Mouse (Mus musculus) lung, embryonic 16.5 days (tissue): ENCODE measurements at regions not wholly inside any gene's neighbourhood (a gene's known extent, or its start where the extent isn't known, plus 50 kb on each side); places are given as distances from the start of the nearest gene placed in this dataset.
"Not testable (repeated sequence)": the region's sequence is repeated elsewhere in the genome, so short reads cannot be mapped to it uniquely, and the experiment has no call there.

ENCODE experiments used
- ATAC-seq: fragments of 200-750 bp; cut with Nextera tagmentation; 2 replicates; pipeline ENCODE4 v1.8.0; 2017; ENCODE audit warnings: low read depth, mild to moderate bottlenecking, moderate library complexity
- H3K27ac ChIP-seq: fragments of 300-500 bp; sonication (generic); 2 replicates; pipeline ENCODE4 v1.5.1; 2014; ENCODE audit warnings: mild to moderate bottlenecking, control low read depth, low read length
- H3K27me3 ChIP-seq: fragments of 300-500 bp; sonication (generic); 2 replicates; pipeline ENCODE4 v1.6.1; 2014; ENCODE audit warnings: low read depth, low read length, mixed read lengths; ENCODE audit not compliant: control insufficient read depth, insufficient read depth
- H3K36me3 ChIP-seq: fragments of 300-500 bp; sonication (generic); 2 replicates; pipeline ENCODE4 v1.6.1; 2014; ENCODE audit warnings: low read length; ENCODE audit not compliant: control insufficient read depth, insufficient read depth
- H3K4me1 ChIP-seq: fragments of 300-500 bp; sonication (generic); replicated peaks from 2 replicates; pipeline ENCODE4 v1.6.1; 2014; ENCODE audit warnings: low read length, mixed read lengths; ENCODE audit not compliant: control insufficient read depth, insufficient read depth
- H3K4me2 ChIP-seq: fragments of 300-500 bp; sonication (generic); 2 replicates; pipeline ENCODE4 v1.6.1; 2014; ENCODE audit warnings: low read depth, low read length, control low read depth
- H3K4me3 ChIP-seq: fragments of 300-500 bp; sonication (generic); 2 replicates; pipeline ENCODE4 v1.5.1; 2014; ENCODE audit warnings: mild to moderate bottlenecking, low read length, control low read depth
- H3K9ac ChIP-seq: fragments of 300-500 bp; sonication (generic); 2 replicates; pipeline ENCODE4 v1.6.1; 2014; ENCODE audit warnings: low read length, control low read depth
- H3K9me3 ChIP-seq: fragments of 300-500 bp; sonication (generic); 2 replicates; pipeline ENCODE4 v1.6.1; 2016; ENCODE audit warnings: low read length; ENCODE audit not compliant: control insufficient read depth
- WGBS: fragments of 180-500 bp; shearing (Covaris S2); extraction: QIAGEN DNeasy Blood & Tissue Kit; methylation state at CpG from one replicate; pipeline ENCODE4 v1.1.7; 2014; 5-methylcytosine and 5-hydroxymethylcytosine counted together

- Histone ChIP-seq H3K9ac (no peak overlapping the region), H3K27ac (no peak overlapping the region), H3K4me2 (no peak overlapping the region), H3K36me3 (no peaks in the 10 kb centered on the region), H3K27me3 (no peaks in the 10 kb centered on the region), H3K4me1 (no peaks in the 10 kb centered on the region), H3K4me3 (no peak overlapping the region), H3K9me3 (peaks cover 5% of the 10 kb centered on the region; the same call in 1 of the 2 replicates)
- whole genome bisulfite sequencing, result 72% methylated on average over 7 of the region's 7 CpGs
- no peak for ATAC-seq
Observed at GRCm38 (mm10) chr3:101224091-101224490, 63.6 kb downstream of the Cd2 start.

GRCm38 (mm10) chr3:101219897-101220296 is 67.8 kb downstream of the Cd2 start:
- H3K4me1 ChIP-seq, result no peaks in the 10 kb centered on the region
- ATAC-seq, result no peak
- H3K9ac ChIP-seq, result no peak overlapping the region
- no peaks in the 10 kb centered on the region for H3K36me3 ChIP-seq
- no peak overlapping the region for H3K27ac ChIP-seq
- H3K4me2 ChIP-seq, result no peak overlapping the region
- 88% methylated on average over 2 of the region's 2 CpGs for WGBS
- no peak overlapping the region for H3K4me3 ChIP-seq
- H3K27me3 ChIP-seq, result no peaks in the 10 kb centered on the region
- peaks cover 5% of the 10 kb centered on the region; the same call in 1 of the 2 replicates for H3K9me3 ChIP-seq

- ATAC-seq, result no peak
Observed at GRCm38 (mm10) chr3:101216711-101217110, 71.0 kb downstream of the Cd2 start.

GRCm38 (mm10) chr3:101213212-101213562 is 74.6 kb downstream of the Cd2 start:
- Histone ChIP-seq H3K27me3 (no peaks in the 10 kb centered on the region), H3K9me3 (no peaks in the 10 kb centered on the region), H3K36me3 (no peaks in the 10 kb centered on the region), H3K27ac (no peak overlapping the region), H3K4me3 (no peak overlapping the region), H3K9ac (no peak overlapping the region), H3K4me2 (no peak overlapping the region), H3K4me1 (peaks cover 20% of the 10 kb centered on the region)
- peak; percentile 14; the same call in 1 of the 2 replicates for ATAC-seq
- 39% methylated on average over 4 of the region's 4 CpGs for WGBS

More at GRCm38 (mm10) chr3:101216711-101217110, 71.0 kb downstream of the Cd2 start:
- H3K36me3 ChIP-seq, result no peaks in the 10 kb centered on the region
- H3K9ac ChIP-seq, result no peak overlapping the region
- H3K9me3 ChIP-seq, result peaks cover 5% of the 10 kb centered on the region; the same call in 1 of the 2 replicates
- no peak overlapping the region for H3K27ac ChIP-seq
- 86% methylated on average over 13 of the region's 13 CpGs for WGBS
- H3K4me3 ChIP-seq, result no peak overlapping the region
- H3K4me2 ChIP-seq, result no peak overlapping the region
- no peaks in the 10 kb centered on the region for H3K27me3 ChIP-seq
- H3K4me1 ChIP-seq, result peaks cover 16% of the 10 kb centered on the region

- H3K27ac ChIP-seq, result peak overlapping the region; percentile 45
- no peak overlapping the region for H3K4me2 ChIP-seq
- H3K9me3 ChIP-seq, result no peaks in the 10 kb centered on the region
- H3K4me3 ChIP-seq, result no peak overlapping the region
- H3K9ac ChIP-seq, result no peak overlapping the region
- peaks cover 20% of the 10 kb centered on the region for H3K4me1 ChIP-seq
- no peaks in the 10 kb centered on the region for H3K36me3 ChIP-seq
- peak; percentile 69 for ATAC-seq
- 11% methylated on average over 12 of the region's 12 CpGs for WGBS
- H3K27me3 ChIP-seq, result no peaks in the 10 kb centered on the region
Observed at GRCm38 (mm10) chr3:101212403-101213211, 75.1 kb downstream of the Cd2 start.

- 33% methylated on average over 4 of the region's 4 CpGs for WGBS
Observed at GRCm38 (mm10) chr3:101211936-101212335, 75.8 kb downstream of the Cd2 start.

GRCm38 (mm10) chr3:101209546-101209945 is 78.2 kb downstream of the Cd2 start:
- Histone ChIP-seq H3K4me2 (no peak overlapping the region), H3K36me3 (no peaks in the 10 kb centered on the region), H3K27ac (no peak overlapping the region), H3K4me1 (peaks cover 20% of the 10 kb centered on the region), H3K27me3 (no peaks in the 10 kb centered on the region), H3K9me3 (no peaks in the 10 kb centered on the region), H3K4me3 (no peak overlapping the region), H3K9ac (no peak overlapping the region)
- 70% methylated on average over 7 of the region's 7 CpGs for WGBS
- ATAC-seq, result no peak

More at GRCm38 (mm10) chr3:101211936-101212335, 75.8 kb downstream of the Cd2 start:
- Histone ChIP-seq H3K27ac (peak overlapping the region; percentile 45), H3K36me3 (no peaks in the 10 kb centered on the region), H3K4me3 (no peak overlapping the region), H3K9me3 (no peaks in the 10 kb centered on the region), H3K27me3 (no peaks in the 10 kb centered on the region), H3K4me2 (no peak overlapping the region), H3K4me1 (peaks cover 20% of the 10 kb centered on the region), H3K9ac (no peak overlapping the region)
- peak; percentile 70 for ATAC-seq

GRCm38 (mm10) chr3:101208751-101209150 is 79.0 kb downstream of the Cd2 start:
- Histone ChIP-seq H3K9me3 (no peaks in the 10 kb centered on the region), H3K27ac (no peak overlapping the region), H3K4me3 (no peak overlapping the region), H3K9ac (no peak overlapping the region), H3K27me3 (no peaks in the 10 kb centered on the region), H3K36me3 (no peaks in the 10 kb centered on the region), H3K4me1 (peaks cover 20% of the 10 kb centered on the region), H3K4me2 (no peak overlapping the region)
- 86% methylated on average over 12 of the region's 12 CpGs for WGBS
- ATAC-seq, result no peak

- H3K9me3 ChIP-seq, H3K36me3 ChIP-seq, H3K27me3 ChIP-seq, H3K4me2 ChIP-seq, ATAC-seq, H3K9ac ChIP-seq, H3K27ac ChIP-seq, H3K4me3 ChIP-seq, H3K4me1 ChIP-seq: not testable (repeated sequence)
- WGBS, result 92% methylated on average over 13 of the region's 13 CpGs
Observed at GRCm38 (mm10) chr3:101206172-101206571, 81.6 kb downstream of the Cd2 start.
